Mouse (Mus musculus) 3134 (cell line): ENCODE measurements around the gene Dmpk.
A peak's percentile ranks its signal among the peaks of the same experiment; 100 is the strongest.

Source experiments
- DNase-seq: peaks from one replicate; pipeline ENCODE4 v3.0.0-alpha.2; 2011; ENCODE audit warnings: low spot score; ENCODE audit not compliant: insufficient read length; ENCODE audit errors: extremely low read depth

Gene Dmpk

DNA sequence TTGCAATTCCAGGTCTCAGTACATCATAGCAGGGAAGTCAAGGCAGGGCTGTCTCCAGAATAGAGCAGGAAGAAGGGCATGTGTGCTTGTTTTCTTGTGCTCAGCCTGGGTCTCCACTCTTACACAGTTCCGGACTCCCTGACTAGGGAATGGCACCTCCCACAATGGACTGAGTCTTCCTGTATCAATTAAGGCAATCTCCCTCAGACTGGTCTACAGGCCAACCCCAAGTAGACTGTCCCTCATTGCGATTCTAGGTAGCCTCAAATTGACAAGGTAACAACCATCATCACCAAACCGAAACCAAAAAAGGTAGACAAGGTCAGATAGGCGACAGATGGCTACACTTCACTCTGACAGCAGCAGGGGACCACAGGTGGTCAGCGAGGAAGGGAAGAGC lies 8.4 kb upstream of the Dmpk start:
- no peak for DNase-seq

DNA sequence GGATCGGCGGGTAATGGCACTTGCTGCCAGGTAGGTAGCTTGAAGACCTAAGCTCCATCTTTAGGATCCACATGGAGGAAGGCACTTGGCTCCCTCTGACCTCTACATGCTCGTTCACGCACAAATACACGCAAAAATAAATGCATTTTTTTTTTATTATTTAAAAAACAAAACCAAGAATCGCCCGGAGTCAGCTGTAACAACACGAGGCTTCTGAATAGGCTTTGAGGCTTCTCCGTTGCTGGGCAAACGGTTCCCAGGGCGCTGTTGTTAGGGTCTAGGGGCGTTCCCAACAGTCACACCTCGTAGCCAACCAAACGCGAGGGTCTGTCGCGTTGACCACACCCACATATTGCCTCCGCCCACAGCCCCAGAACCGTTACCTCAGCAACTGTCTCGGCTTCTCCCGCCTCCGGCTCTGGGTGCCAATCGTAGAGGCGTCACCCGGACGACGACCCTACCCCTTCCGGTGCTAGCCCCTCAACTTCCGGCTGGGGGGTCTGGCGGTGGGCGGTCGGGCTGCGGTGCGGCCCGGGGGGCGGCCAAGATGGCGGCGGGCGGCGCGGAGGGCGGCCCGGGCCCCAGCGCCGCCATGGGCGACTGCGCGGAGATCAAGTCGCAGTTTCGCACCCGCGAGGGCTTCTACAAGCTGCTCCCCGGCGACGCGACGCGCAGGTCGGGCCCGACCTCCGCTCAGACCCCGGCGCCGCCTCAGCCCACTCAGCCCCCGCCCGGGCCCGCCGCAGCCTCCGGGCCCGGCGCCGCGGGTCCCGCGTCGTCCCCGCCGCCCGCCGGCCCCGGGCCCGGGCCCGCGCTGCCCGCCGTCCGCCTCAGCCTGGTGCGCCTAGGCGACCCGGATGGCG lies 7.7 kb upstream of the Dmpk start, which contains the start of gene Dmwd:
Gene Dmwd (plus strand): TSS at position 505 of the 863 bp plus-strand sequence.
- DNase-seq: peak; percentile 91

DNA sequence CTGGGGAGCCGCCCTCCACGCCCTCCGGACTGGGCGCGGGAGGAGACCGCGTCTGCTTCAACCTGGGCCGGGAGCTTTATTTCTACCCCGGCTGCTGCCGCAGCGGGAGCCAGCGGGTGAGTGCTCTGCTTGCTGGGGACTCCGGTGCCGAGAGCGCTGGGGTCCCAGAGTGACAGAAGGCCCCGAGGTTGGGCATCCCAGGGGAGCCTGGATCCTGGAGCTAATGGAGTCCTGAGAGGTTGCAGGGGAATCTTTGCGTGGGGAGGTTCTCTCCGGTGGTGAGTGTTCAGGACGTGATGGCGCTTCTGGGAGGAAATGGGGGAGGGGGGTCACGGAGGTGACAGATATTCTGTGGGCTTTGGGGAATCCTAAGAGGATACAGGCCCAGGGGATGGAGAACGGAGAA lies 7.1 kb upstream of the Dmpk start:
- peak; percentile 39 for DNase-seq

DNA sequence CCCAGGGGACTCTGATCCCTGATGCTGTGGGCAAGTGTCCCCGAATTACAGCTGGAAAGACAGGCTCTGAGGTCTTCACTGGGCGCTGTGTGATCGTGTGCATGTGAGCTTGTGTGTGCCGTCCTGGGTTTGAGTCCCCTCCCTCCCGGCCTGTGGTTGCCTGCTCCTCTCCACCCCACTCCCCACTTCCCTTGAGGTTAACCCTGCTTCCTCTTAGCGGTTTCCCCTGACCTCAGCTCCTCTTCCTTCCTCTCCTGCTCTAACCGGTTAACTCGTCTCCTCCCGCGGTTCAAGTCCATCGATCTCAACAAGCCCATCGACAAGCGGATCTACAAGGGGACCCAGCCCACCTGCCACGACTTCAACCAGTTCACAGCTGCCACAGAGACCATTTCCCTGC lies 5.9 kb upstream of the Dmpk start:
- DNase-seq: no peak

DNA sequence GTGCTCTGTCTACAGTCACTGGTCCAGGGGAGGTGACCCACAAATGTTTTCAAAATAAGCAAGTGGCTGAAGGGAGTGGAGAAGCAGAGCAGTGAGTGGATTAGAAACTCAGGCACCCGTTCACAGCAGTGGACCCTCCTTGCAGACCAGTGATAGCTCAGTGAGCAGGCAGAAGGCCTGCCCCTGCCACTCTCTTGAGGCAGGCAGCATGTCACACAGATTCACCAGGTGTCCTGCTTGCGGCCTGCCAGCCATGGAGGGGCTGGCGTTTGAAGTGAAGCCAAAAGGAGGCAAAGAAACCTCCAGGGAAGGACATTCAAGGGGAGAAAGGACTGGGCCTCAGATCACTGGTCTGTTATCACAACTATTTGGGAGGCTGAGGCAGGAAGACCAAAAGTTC lies 4.9 kb upstream of the Dmpk start:
- DNase-seq: no peak

DNA sequence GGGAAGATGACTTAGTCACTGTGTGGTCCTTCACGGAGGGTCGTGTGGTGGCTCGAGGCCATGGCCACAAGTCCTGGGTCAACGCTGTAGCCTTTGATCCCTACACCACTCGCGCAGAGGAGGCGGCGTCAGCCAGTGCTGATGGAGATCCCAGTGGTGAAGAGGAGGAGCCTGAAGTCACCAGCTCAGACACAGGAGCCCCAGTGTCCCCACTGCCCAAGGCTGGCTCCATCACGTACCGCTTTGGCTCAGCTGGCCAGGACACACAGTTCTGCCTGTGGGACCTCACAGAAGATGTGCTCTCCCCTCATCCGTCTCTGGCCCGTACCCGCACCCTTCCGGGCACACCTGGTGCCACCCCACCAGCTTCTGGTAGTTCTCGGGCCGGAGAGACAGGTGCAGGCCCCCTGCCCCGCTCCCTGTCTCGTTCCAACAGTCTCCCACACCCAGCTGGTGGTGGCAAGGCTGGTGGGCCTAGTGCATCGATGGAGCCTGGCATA lies 3.1 kb upstream of the Dmpk start:
- no peak for DNase-seq

DNA sequence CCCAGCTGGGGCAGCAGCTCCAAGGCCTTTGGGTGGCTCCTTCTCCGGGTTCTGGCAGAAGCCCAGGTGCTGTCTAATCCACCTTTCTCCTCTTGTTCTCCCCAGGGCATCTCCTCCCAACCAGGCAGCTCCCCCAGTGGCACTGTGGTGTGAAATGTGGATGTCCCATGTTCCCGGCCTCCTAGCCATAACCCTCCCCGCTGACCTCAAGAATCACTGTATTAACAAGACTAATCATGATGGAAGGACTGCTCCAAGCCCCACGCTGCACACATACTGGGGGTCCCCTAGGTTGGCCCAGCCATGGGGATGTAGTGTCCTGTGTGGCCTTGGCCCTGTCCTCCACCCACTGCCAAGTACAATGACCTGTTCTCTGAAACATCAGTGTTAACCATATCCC lies 1.5 kb upstream of the Dmpk start:
- DNase-seq: no peak

DNA sequence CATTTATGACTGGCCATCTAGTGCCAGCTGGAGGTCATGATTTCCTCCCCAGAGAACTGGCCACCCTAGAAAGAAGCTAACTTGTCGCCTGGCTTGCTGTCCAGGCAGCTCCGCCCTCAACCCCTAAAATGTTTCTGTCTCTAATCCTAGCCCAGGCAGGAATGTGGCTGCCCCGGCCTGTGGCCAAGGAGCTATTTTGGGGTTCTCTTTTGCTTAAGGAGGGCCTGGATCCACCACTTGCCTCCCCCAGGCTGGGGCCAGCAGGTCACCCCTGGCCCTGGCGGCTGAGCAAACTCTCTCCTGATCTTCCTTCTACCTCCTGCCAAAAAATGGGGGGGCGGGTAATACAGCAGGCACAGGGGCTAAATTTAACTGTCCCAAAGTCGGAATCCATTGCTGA lies 553 bp upstream of the Dmpk start:
- DNase-seq: peak; percentile 44

DNA sequence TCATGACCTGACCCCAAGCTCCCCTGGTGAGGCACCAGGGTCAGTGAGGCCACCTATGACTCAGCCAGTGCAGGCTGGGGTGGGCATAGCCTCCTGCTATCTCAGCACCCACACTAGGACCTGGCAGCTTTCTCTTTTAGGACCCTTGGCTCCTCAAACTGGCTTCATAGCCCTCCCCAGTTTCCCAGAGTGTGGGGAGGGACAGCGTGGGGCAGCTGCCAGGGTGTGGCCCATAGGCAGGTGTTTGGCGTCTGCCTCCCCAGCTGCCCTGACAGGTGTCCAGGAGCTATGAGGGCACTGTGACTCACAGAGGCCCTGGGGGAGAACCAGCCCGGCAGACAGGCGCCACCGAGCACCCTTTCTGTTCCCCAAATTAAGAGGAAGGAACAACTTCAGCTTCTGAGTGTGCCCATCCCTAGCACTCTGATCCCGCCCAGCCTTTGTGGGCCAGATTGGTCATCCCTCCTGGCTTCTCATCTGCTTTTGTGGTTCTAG lies 675 bp downstream of the Dmpk start:
- DNase-seq: peak; percentile 78

DNA sequence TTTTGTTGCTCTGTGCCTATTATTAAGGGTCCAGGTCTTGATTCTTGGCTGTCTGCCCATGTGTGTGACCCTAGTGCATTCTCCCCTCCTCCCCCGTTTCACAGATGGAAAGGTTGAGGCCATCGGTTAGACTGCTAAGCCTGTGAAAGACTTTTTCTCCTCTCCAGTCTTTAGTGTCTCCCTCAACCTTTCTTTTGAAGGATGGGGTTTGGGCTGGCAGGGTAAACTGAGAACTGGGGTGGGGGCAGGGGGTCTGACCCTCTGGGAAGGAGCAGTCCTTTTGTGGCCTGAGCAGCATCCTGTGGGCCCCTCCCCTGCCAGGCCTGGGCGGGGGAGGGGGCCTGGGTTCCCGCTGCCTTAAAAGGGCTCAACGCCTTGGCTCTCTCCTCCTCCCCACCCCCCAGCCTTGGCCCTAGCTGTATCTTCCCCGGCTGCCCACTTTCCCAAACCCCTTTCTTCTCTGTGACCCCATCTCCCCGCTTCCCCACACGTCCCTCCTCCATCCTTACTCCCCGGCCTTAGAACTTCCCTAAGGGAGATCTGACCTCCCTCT lies 1.3 kb downstream of the Dmpk start:
- DNase-seq: peak; percentile 46

DNA sequence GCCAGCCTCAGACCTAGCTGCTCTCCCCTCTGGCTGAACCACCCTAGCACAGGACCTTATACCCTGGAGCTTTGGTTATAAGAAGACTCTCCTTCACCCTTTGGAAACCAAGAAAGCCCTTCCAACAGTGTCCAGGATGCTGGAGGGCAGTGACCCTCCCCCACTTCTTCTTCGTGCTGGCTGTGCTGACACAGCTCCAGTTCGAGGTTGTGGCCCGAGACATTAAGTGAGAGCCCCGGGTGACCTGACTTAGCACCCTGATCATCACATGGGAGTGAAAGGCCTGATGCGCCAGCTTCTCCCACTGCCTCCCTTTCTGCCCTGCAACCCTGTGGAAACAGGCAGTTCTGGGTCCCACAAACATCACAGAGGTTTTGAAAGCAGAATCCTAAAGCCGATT lies 1.8 kb downstream of the Dmpk start:
- no peak for DNase-seq

DNA sequence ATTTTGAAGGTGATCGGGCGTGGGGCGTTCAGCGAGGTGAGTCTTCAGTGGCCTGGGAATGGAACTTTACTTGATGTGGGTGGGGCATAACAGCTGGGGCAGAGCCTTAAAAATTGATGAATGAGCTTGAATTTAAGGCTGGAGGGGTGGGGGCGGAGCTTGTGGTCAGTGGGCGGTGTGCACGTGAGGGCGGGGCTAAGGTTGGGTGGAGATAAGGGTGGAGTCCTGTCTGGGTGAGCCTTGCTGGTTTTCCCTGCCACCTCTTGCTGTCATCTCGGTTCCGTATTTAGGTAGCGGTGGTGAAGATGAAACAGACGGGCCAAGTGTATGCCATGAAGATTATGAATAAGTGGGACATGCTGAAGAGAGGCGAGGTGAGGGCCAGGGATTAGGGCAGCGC lies 2.4 kb downstream of the Dmpk start:
- DNase-seq: peak; percentile 94

DNA sequence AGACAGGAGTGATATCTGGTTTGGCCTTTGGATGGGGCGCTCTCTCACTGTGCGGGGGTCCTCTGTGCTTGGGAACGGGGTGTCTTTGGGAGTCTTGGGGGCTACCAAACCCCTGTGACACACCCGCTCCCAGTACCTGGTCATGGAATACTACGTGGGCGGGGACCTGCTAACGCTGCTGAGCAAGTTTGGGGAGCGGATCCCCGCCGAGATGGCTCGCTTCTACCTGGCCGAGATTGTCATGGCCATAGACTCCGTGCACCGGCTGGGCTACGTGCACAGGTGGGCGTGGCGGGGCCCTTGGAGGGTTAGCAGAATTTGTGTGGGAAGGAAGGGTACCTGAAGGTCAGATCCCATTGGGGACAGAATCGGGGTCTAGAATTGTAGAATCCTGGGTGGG lies 3.1 kb downstream of the Dmpk start:
- no peak for DNase-seq

DNA sequence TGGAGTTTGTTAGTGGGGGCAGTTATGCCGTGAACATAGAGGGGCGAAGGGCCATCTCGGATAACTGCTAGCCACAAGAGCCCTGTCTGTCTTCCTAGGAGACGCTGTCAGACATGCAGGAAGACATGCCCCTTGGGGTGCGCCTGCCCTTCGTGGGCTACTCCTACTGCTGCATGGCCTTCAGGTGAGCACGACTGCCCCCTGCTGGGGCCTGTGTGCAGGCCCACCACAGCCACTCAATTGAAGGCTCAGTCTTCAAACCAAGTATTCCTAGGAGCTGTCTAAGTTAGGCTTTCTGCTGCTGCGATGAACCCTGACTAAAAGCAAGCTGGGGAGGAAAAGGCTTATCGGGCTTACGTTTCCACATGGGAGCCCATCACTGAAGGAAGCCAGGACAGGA lies 5.2 kb downstream of the Dmpk start:
- peak; percentile 51 for DNase-seq

DNA sequence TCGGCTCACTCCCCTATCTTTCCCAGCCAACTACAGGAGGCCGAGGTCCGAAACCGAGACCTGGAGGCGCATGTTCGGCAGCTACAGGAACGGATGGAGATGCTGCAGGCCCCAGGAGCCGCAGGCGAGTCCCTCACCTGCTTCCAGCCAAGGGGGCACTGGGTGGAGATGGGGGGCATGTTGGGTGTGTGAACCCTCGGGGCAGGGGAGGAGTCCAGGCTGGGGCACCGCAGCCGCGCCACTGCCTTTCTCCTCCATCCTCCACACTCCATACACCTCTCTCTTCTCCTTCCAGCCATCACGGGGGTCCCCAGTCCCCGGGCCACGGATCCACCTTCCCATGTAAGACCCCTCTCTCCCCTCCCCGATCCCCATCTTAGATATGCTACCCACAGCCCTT lies 8.3 kb downstream of the Dmpk start:
- no peak for DNase-seq

DNA sequence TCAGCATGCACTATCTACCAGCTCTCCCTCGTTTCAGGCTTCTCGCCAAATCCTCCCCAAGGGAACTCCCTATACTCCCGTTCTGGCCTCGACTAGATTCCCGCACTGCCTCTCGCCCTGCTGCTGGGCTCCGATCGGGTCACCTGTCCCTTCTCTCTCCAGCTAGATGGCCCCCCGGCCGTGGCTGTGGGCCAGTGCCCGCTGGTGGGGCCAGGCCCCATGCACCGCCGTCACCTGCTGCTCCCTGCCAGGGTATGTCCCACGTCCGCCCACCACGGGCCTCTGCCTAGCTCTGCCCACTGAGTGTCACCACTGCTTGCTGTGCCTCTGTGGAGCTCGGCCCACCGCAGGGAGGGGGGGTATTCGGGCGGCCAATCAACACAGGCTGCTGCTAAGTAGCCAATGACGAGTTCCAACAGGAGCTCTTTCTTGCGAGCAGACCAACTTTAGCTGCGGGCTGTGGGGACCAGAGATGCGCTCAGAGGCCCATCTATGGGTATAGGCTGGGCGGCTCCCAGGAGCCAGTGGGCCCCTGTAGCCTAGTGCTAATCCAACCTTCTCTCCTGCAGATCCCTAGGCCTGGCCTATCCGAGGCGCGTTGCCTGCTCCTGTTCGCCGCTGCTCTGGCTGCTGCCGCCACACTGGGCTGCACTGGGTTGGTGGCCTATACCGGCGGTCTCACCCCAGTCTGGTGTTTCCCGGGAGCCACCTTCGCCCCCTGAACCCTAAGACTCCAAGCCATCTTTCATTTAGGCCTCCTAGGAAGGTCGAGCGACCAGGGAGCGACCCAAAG lies 8.9 kb downstream of the Dmpk start:
- no peak for DNase-seq

DNA sequence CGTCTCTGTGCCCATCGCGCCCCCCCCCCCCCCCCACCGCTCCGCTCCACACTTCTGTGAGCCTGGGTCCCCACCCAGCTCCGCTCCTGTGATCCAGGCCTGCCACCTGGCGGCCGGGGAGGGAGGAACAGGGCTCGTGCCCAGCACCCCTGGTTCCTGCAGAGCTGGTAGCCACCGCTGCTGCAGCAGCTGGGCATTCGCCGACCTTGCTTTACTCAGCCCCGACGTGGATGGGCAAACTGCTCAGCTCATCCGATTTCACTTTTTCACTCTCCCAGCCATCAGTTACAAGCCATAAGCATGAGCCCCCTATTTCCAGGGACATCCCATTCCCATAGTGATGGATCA lies 9.5 kb downstream of the Dmpk start:
- DNase-seq: peak; percentile 76

DNA sequence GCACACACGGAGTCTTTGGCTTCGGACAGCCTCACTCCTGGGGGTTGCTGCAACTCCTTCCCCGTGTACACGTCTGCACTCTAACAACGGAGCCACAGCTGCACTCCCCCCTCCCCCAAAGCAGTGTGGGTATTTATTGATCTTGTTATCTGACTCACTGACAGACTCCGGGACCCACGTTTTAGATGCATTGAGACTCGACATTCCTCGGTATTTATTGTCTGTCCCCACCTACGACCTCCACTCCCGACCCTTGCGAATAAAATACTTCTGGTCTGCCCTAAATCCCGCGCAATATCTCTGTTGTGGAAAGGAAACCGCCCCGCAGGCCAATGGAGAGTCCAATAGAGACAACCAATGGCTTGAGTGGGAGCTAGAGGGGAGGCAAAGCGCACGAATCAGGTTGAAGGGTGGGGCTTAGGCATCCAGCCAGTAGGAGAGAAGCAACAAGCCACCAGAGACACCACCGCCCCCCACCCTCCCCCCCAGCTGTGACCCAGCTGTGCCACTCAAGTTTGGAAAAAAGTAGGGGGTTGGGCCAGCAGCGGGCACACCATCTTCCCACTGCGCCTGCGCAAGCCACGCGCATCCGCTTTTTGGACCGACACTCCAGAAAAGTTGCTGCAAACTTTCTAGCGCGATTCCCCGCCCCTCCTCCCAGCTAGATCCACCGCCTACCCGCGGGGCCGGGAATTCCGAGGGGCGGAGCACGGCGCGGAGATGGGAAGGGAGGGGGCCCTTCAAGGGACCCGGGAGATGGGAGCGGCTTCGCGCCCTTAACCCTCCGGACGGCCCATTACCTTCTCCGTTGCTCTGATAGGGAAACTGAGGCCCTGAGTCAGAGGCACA lies 10.1 kb downstream of the Dmpk start:
- peak; percentile 96 for DNase-seq

DNA sequence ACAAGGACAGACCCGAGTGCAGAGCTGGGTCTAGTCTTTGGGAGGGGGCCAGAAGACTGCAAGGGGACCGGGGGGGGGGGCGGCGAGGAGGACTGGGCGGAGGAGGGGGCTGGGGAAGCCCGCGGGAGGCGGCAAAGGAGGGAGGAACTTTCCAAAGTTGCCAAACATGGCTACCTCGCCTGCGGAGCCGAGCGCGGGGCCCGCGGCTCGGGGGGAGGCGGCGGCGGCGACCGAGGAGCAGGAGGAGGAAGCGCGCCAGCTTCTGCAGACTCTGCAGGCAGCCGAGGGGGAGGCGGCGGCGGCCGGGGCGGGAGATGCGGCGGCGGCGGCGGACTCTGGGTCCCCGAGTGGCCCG lies 10.8 kb downstream of the Dmpk start, which contains the start of gene Six5:
Gene Six5 (plus strand): TSS at position 124 of the 355 bp plus-strand sequence.
- DNase-seq: no peak
